Mouse (Mus musculus) G1E-ER4 (cell line): ENCODE data around the gene Cyb5r3. TPM values are rescaled to one million over a fixed set of nuclear protein-coding genes. Genes with fewer than 3 reads are reported as not detected.

ENCODE experiments used
- GATA1 ChIP-seq: IDR thresholded peaks from one replicate; pipeline ENCODE4 v1.8.0; 2012; ENCODE audit warnings: low read length, inconsistent platforms
- polyA plus RNA-seq: library from polyadenylated mRNA; stranded (reverse); fragments of >175 nt; gene quantifications from 2 replicates; pipeline ENCODE4 v1.2.3, GENCODE M21; 2012

The Cyb5r3 gene
- 145 and 200 TPM in 2 replicates for polyA plus RNA-seq

GRCm38 (mm10) chr15:83172492-83173429 is at the start of gene Cyb5r3:
Cyb5r3 (minus strand) TSS chr15:83172592.
- no peak for TF ChIP-seq GATA1

- TF ChIP-seq GATA1: no peak
Measured at GRCm38 (mm10) chr15:83221721-83222120, 49.3 kb upstream of the Cyb5r3 start.

- no peak for TF ChIP-seq GATA1
Measured at GRCm38 (mm10) chr15:83220368-83221013, 48.1 kb upstream of the Cyb5r3 start.

GRCm38 (mm10) chr15:83215322-83216216 is 43.2 kb upstream of the Cyb5r3 start:
- TF ChIP-seq GATA1: no peak

- no peak for TF ChIP-seq GATA1
Measured at GRCm38 (mm10) chr15:83210229-83210628, 37.8 kb upstream of the Cyb5r3 start.

GRCm38 (mm10) chr15:83209719-83210118 is 37.3 kb upstream of the Cyb5r3 start:
- TF ChIP-seq GATA1: no peak

- no peak for TF ChIP-seq GATA1
Measured at GRCm38 (mm10) chr15:83209092-83209695, 36.8 kb upstream of the Cyb5r3 start.

GRCm38 (mm10) chr15:83204731-83205451 is 32.5 kb upstream of the Cyb5r3 start:
- TF ChIP-seq GATA1: no peak

GRCm38 (mm10) chr15:83202412-83202811 is 30.0 kb upstream of the Cyb5r3 start:
- no peak for TF ChIP-seq GATA1

- TF ChIP-seq GATA1: no peak
Measured at GRCm38 (mm10) chr15:83193413-83193812, 21.0 kb upstream of the Cyb5r3 start.

GRCm38 (mm10) chr15:83182351-83182750 is 10.0 kb upstream of the Cyb5r3 start:
- no peak for TF ChIP-seq GATA1

- no peak for TF ChIP-seq GATA1
Measured at GRCm38 (mm10) chr15:83181800-83182330, 9.5 kb upstream of the Cyb5r3 start.

- no peak for TF ChIP-seq GATA1
Measured at GRCm38 (mm10) chr15:83180004-83180403, 7.6 kb upstream of the Cyb5r3 start.

- TF ChIP-seq GATA1: no peak
Measured at GRCm38 (mm10) chr15:83176653-83177052, 4.3 kb upstream of the Cyb5r3 start.
